ENCODE assay signal across 8 mouse cellular contexts in genomic region chr4:97868938-97869440, GRCm38 (mm10).
DNase-seq lines count a peak whose midpoint lies in the region; ATAC-seq lines count a peak whose summit lies in the region.

No protein-coding gene starts in this region.

- H3K4me1 ChIP-seq in kidney, embryonic 16.5 days (ENCODE audit: insufficient read depth, low read length): peaks cover 22% of the 10 kb centered on the region
- H3K4me1 ChIP-seq in limb, embryonic 12.5 days (replicated peaks): peaks cover 36% of the 10 kb centered on the region
- peaks cover 16% of the 10 kb centered on the region for H3K4me1 ChIP-seq in neural tube, embryonic 14.5 days (ENCODE audit: control insufficient read depth, insufficient read depth, low read length)

- WGBS in kidney, embryonic 16.5 days: 50% methylated on average over 27 of the region's 27 CpGs
- 67% methylated on average over 27 of the region's 27 CpGs for WGBS in limb, embryonic 12.5 days
- 53% methylated on average over 27 of the region's 27 CpGs for WGBS in neural tube, embryonic 14.5 days

- peak overlapping the region; percentile 33 for H3K9ac ChIP-seq in kidney, embryonic 16.5 days (replicated peaks; ENCODE audit: low read length)
- no peak overlapping the region for H3K9ac ChIP-seq in limb, embryonic 12.5 days (replicated peaks)
- H3K9ac ChIP-seq in neural tube, embryonic 14.5 days (replicated peaks; ENCODE audit: low read depth, low read length): no peak overlapping the region

- no peaks in the 10 kb centered on the region for H3K36me3 ChIP-seq in kidney, embryonic 16.5 days (ENCODE audit: insufficient read depth, low read length)
- H3K36me3 ChIP-seq in limb, embryonic 12.5 days: no peaks in the 10 kb centered on the region
- H3K36me3 ChIP-seq in neural tube, embryonic 14.5 days (ENCODE audit: control insufficient read depth, insufficient read depth, low read length): no peaks in the 10 kb centered on the region

- peak overlapping the region; percentile 89 for H3K27ac ChIP-seq in kidney, embryonic 16.5 days (ENCODE audit: low read length)
- peak overlapping the region; percentile 88 for H3K27ac ChIP-seq in limb, embryonic 12.5 days
- peak overlapping the region; percentile 80 for H3K27ac ChIP-seq in neural tube, embryonic 14.5 days (ENCODE audit: low read depth, low read length)

- H3K4me3 ChIP-seq in kidney, embryonic 16.5 days (ENCODE audit: low read length): peak overlapping the region; percentile 26
- H3K4me3 ChIP-seq in limb, embryonic 12.5 days (replicated peaks): no peak overlapping the region
- H3K4me3 ChIP-seq in neural tube, embryonic 14.5 days (ENCODE audit: low read depth, low read length): peak overlapping the region; percentile 23

- peak overlapping the region; percentile 52 for H3K4me2 ChIP-seq in kidney, embryonic 16.5 days (replicated peaks; ENCODE audit: low read depth, low read length)
- peak overlapping the region; percentile 37 for H3K4me2 ChIP-seq in limb, embryonic 12.5 days
- H3K4me2 ChIP-seq in neural tube, embryonic 14.5 days (ENCODE audit: low read depth, low read length): peak overlapping the region; percentile 47

- no peaks in the 10 kb centered on the region for H3K27me3 ChIP-seq in kidney, embryonic 16.5 days (ENCODE audit: insufficient read depth, low read length)
- H3K27me3 ChIP-seq in limb, embryonic 12.5 days: no peaks in the 10 kb centered on the region
- H3K27me3 ChIP-seq in neural tube, embryonic 14.5 days (ENCODE audit: control insufficient read depth, insufficient read depth, low read length): no peaks in the 10 kb centered on the region

- no peaks in the 10 kb centered on the region for H3K9me3 ChIP-seq in kidney, embryonic 16.5 days (ENCODE audit: low read length)
- H3K9me3 ChIP-seq in limb, embryonic 12.5 days: no peaks in the 10 kb centered on the region
- H3K9me3 ChIP-seq in neural tube, embryonic 14.5 days (ENCODE audit: control insufficient read depth, low read length): no peaks in the 10 kb centered on the region

- DNase-seq in thymus, adult 18-20 months: peak; percentile 21 to 31
- no peak for DNase-seq in thymus, postnatal 25 days
- DNase-seq in heart, adult 8-10 months (ENCODE audit: low spot score): peak; percentile 96
- peak; percentile 57 to 89 for DNase-seq in urinary bladder, adult 18-20 months (ENCODE audit: low spot score in 2 of 2)

- peak; percentile 61; the same call in 1 of the 2 replicates for ATAC-seq in erythroblast, adult 5-6 weeks (replicated peaks; ENCODE audit: low FRiP score, poor library complexity, severe bottlenecking)
- ATAC-seq in kidney, embryonic 16.5 days (ENCODE audit: low FRiP score, low TSS enrichment): peak; percentile 93
- peak; percentile 47; the same call in 1 of the 2 replicates for ATAC-seq in limb, embryonic 12.5 days (ENCODE audit: insufficient number of reproducible peaks, insufficient read depth, low FRiP score, low TSS enrichment, low read depth)
- ATAC-seq in neural tube, embryonic 14.5 days (ENCODE audit: low read depth): peak; percentile 91
